Mouse (Mus musculus): ENCODE data around the gene Insm1. TPM values are rescaled to one million over a fixed set of nuclear protein-coding genes. Genes with fewer than 3 reads are reported as not detected.

Gene Insm1
- polyA plus RNA-seq, 1 experiment, result 0.90 TPM

DNA sequence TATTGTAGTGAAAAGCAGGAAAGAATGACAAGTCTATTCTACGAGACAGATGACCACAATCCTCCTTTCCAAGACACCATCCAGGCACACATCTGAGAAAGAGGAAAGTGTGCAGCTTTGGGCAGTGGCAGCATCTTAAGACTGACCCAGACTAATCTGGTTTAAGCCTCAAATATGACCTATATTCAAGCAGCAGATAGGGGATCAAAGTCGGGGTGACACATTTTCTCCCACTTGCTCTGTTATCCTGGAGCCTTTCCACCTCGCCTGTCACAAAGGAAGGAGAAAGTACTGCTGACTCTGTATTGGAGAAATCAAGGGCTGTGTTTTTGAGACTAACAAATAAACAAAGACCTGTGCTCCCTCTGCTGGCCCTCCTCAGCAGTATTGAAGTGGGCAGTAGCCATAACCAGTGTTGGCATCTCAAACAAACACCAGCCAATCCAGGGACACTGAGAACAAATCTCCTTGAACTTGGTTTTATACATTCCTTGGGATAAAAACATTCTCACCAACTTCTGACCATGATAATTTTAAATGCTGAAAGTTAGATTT lies 34.7 kb downstream of the Insm1 start:
- H3K27me3 ChIP-seq (ENCODE audit: control insufficient read depth, insufficient read depth, low read length, poor library complexity, severe bottlenecking), result no peaks in the 10 kb centered on the region

DNA sequence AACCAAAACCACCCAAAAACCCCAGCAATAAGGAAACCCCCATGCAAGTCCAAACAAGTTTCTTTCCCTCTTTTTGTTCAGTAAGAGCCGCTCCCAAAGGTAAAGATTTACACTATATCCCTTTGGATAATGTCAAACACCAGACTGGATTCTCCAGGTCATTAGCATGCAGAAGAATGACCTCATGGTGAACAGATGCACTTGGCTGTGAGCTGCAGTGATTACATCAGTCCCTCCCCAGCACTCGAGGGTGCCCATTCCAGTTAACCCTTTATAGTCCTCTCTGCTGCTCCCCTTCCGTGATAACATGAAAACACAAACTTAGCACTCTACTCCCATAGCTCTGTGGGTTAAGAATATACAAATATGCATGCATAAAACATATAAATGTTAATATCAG lies 35.3 kb downstream of the Insm1 start:
- Histone ChIP-seq H3K9me3 (replicated peaks; ENCODE audit: control insufficient read depth, insufficient read depth, low read length, poor library complexity, severe bottlenecking) (no peaks in the 10 kb centered on the region), H3K4me3 (ENCODE audit: low read depth, low read length) (no peak overlapping the region), H3K36me3 (ENCODE audit: control insufficient read depth, insufficient read depth, low read length, poor library complexity, severe bottlenecking) (no peaks in the 10 kb centered on the region), H3K27ac (ENCODE audit: insufficient read depth, low read length) (peak overlapping the region; percentile 26; the same call in 1 of the 2 replicates), H3K9ac (ENCODE audit: low read depth, poor library complexity, severe bottlenecking) (no peak overlapping the region), H3K27me3 (ENCODE audit: control insufficient read depth, insufficient read depth, low read length, poor library complexity, severe bottlenecking) (no peaks in the 10 kb centered on the region), H3K4me1 (ENCODE audit: control insufficient read depth, insufficient read depth, low read length) (peaks cover 2% of the 10 kb centered on the region)
- TF ChIP-seq CTCF (IDR thresholded peaks at IDR 0.05; ENCODE audit: low read depth, low read length) (no peak), POLR2A (IDR thresholded peaks at IDR 0.05; ENCODE audit: insufficient read depth, low read length) (no peak), EP300 (IDR thresholded peaks at IDR 0.05; ENCODE audit: insufficient read depth, low read depth, low read length) (no peak)

More for the DNA sequence above, 34.7 kb downstream of the Insm1 start:
- Histone ChIP-seq H3K9ac (ENCODE audit: low read depth, poor library complexity, severe bottlenecking) (no peak overlapping the region), H3K36me3 (ENCODE audit: control insufficient read depth, insufficient read depth, low read length, poor library complexity, severe bottlenecking) (no peaks in the 10 kb centered on the region), H3K4me3 (ENCODE audit: low read depth, low read length) (no peak overlapping the region), H3K9me3 (replicated peaks; ENCODE audit: control insufficient read depth, insufficient read depth, low read length, poor library complexity, severe bottlenecking) (no peaks in the 10 kb centered on the region), H3K27ac (ENCODE audit: insufficient read depth, low read length) (no peak overlapping the region), H3K4me1 (ENCODE audit: control insufficient read depth, insufficient read depth, low read length) (peaks cover 2% of the 10 kb centered on the region)
- no peak for TF ChIP-seq CTCF (IDR thresholded peaks at IDR 0.05; ENCODE audit: low read depth, low read length)
- TF ChIP-seq EP300 (IDR thresholded peaks at IDR 0.05; ENCODE audit: insufficient read depth, low read depth, low read length), result no peak
- no peak for TF ChIP-seq POLR2A (IDR thresholded peaks at IDR 0.05; ENCODE audit: insufficient read depth, low read length)

DNA sequence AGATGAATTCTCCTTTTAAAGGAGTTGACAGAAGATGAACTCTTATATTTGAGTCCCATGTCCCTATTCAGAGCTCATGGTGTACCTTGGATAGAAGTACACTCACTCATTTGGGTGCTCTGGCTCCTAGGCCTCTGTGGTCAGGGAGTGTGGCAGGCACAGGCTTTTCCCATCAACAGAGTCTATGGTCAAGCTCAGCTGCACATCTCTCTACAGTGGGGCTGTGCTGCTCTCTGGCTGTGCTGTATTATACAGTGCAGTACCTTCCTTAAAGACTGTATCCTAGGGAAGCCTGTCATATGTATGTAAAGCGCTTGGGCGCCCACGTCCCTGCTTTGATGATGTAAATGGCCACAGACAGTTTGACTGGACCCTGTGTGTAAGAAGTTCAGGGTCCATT lies 35.9 kb downstream of the Insm1 start:
- Histone ChIP-seq H3K27me3 (ENCODE audit: control insufficient read depth, insufficient read depth, low read length, poor library complexity, severe bottlenecking) (no peaks in the 10 kb centered on the region), H3K9me3 (replicated peaks; ENCODE audit: control insufficient read depth, insufficient read depth, low read length, poor library complexity, severe bottlenecking) (no peaks in the 10 kb centered on the region), H3K4me3 (ENCODE audit: low read depth, low read length) (no peak overlapping the region), H3K9ac (ENCODE audit: low read depth, poor library complexity, severe bottlenecking) (no peak overlapping the region), H3K27ac (ENCODE audit: insufficient read depth, low read length) (no peak overlapping the region), H3K36me3 (ENCODE audit: control insufficient read depth, insufficient read depth, low read length, poor library complexity, severe bottlenecking) (no peaks in the 10 kb centered on the region), H3K4me1 (ENCODE audit: control insufficient read depth, insufficient read depth, low read length) (peaks cover 2% of the 10 kb centered on the region)
- TF ChIP-seq CTCF (IDR thresholded peaks at IDR 0.05; ENCODE audit: low read depth, low read length), result no peak
- no peak for TF ChIP-seq EP300 (IDR thresholded peaks at IDR 0.05; ENCODE audit: insufficient read depth, low read depth, low read length)
- no peak for TF ChIP-seq POLR2A (IDR thresholded peaks at IDR 0.05; ENCODE audit: insufficient read depth, low read length)

DNA sequence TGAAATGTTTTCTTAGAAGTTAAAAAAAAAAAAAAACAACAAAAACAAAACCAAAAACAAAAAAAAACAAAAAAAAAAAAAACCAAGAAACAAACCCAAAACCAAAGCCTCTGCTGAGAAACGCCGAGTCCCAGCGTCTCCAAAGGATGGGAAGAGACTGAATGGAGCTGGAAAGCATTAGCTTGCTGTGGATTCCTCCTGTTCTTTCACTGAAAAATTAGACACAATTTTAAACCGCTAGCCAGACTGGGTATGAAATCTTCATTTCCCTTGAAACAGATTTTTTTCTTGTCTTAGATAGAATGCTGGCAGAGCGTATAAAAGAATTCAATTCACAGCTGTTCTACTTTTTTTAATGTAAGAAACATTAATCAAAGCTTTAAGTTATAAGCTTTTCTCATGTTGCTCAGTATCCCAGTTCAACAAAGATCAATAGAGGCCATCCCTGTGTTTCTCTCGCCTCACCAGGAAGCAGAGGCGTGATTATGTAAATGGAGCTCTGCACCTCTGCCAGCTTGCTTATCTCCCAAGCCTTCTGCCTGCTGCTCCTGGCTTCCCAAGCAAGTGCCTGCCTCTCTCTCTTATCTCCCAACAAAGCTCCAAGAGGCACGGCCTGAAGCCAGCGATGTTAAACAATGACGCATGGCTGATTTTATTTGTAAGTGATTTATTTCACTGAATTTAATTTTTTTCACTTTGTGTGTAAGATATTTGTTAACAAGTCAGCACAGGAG lies 37.2 kb downstream of the Insm1 start:
- no peaks in the 10 kb centered on the region for H3K27me3 ChIP-seq (ENCODE audit: control insufficient read depth, insufficient read depth, low read length, poor library complexity, severe bottlenecking)
- no peak overlapping the region for H3K27ac ChIP-seq (ENCODE audit: insufficient read depth, low read length)
- no peak overlapping the region for H3K4me3 ChIP-seq (ENCODE audit: low read depth, low read length)
- H3K9me3 ChIP-seq (replicated peaks; ENCODE audit: control insufficient read depth, insufficient read depth, low read length, poor library complexity, severe bottlenecking), result no peaks in the 10 kb centered on the region
- H3K36me3 ChIP-seq (ENCODE audit: control insufficient read depth, insufficient read depth, low read length, poor library complexity, severe bottlenecking), result no peaks in the 10 kb centered on the region
- H3K9ac ChIP-seq (ENCODE audit: low read depth, poor library complexity, severe bottlenecking), result no peak overlapping the region
- no peak for TF ChIP-seq CTCF (IDR thresholded peaks at IDR 0.05; ENCODE audit: low read depth, low read length)
- TF ChIP-seq EP300 (IDR thresholded peaks at IDR 0.05; ENCODE audit: insufficient read depth, low read depth, low read length), result no peak
- no peak for TF ChIP-seq POLR2A (IDR thresholded peaks at IDR 0.05; ENCODE audit: insufficient read depth, low read length)
- peaks cover 2% of the 10 kb centered on the region for H3K4me1 ChIP-seq (ENCODE audit: control insufficient read depth, insufficient read depth, low read length)

DNA sequence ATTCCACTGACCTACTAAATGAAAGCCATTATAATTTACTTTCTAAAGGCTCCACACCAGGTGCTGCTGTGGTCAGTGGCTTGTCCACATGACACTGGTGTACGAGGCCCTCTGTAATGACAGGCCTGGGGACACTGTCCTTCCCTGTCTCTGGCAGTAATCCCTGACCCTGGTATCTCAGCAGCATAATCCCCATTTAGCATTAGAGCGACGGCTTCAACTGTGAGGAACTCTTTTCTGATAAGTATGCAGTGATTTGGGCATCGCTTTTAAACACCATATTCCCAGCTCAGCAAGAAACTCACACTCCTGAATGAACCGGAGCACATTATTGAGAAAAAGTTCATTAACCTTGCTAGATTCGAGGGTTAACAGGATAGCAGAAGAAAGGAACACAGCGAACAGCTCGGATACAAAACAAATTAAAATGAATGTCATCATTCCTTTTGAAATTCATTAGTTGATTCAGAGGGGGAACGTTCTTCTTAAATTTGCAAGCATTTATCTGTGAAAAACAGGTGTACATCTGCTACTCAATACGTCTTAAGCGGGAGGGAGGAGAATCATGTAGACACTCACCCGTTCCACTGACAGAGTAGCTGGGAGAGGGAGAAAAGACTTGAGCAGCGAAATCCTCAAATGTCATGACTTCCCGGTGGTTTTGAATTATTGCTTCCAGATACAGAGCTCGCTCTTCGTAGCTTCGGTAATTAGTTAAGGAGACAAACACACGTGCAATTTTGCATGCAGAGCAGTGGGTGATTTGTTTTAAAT lies 38.3 kb downstream of the Insm1 start:
- Histone ChIP-seq H3K4me3 (ENCODE audit: low read depth, low read length) (no peak overlapping the region), H3K27ac (ENCODE audit: insufficient read depth, low read length) (no peak overlapping the region), H3K27me3 (ENCODE audit: control insufficient read depth, insufficient read depth, low read length, poor library complexity, severe bottlenecking) (no peaks in the 10 kb centered on the region), H3K4me1 (ENCODE audit: control insufficient read depth, insufficient read depth, low read length) (peaks cover 2% of the 10 kb centered on the region), H3K9me3 (replicated peaks; ENCODE audit: control insufficient read depth, insufficient read depth, low read length, poor library complexity, severe bottlenecking) (no peaks in the 10 kb centered on the region), H3K36me3 (ENCODE audit: control insufficient read depth, insufficient read depth, low read length, poor library complexity, severe bottlenecking) (no peaks in the 10 kb centered on the region), H3K9ac (ENCODE audit: low read depth, poor library complexity, severe bottlenecking) (no peak overlapping the region)
- no peak for TF ChIP-seq EP300 (IDR thresholded peaks at IDR 0.05; ENCODE audit: insufficient read depth, low read depth, low read length)
- TF ChIP-seq POLR2A (IDR thresholded peaks at IDR 0.05; ENCODE audit: insufficient read depth, low read length), result no peak
- TF ChIP-seq CTCF (IDR thresholded peaks at IDR 0.05; ENCODE audit: low read depth, low read length), result no peak

All from ES-Bruce4 (cell line).